Mouse (Mus musculus) heart, postnatal 4 days (tissue): ENCODE results near the gene Srrm3. TPM values are rescaled to one million over a fixed set of nuclear protein-coding genes. Genes with fewer than 3 reads are reported as not detected.
A peak's percentile ranks its signal among the peaks of the same experiment; 100 is the strongest.

Experiments
- DNase-seq: peaks from one replicate; pipeline ENCODE4 v3.0.0; 2021
- total RNA-seq, 2 experiments: library from RNA; stranded (reverse); gene quantifications; 2 replicates each; pipeline ENCODE4 v1.2.3; 2021

Srrm3 gene
- total RNA-seq, 2 experiments from 2014 or later = 0.12 to 0.20 TPM

GRCm38 (mm10) chr5:135824517-135824916 is 17.8 kb downstream of the Srrm3 start:
- DNase-seq = no peak

- peak; percentile 12 for DNase-seq
Measured at GRCm38 (mm10) chr5:135826225-135826624, 19.5 kb downstream of the Srrm3 start.

GRCm38 (mm10) chr5:135829381-135829780 is 22.7 kb downstream of the Srrm3 start:
- DNase-seq = no peak

- no peak for DNase-seq
Measured at GRCm38 (mm10) chr5:135832729-135833128, 26.0 kb downstream of the Srrm3 start.

GRCm38 (mm10) chr5:135834769-135835491 is 28.2 kb downstream of the Srrm3 start:
- peak; percentile 66 for DNase-seq

- DNase-seq = no peak
Measured at GRCm38 (mm10) chr5:135835492-135835858, 28.8 kb downstream of the Srrm3 start.

- no peak for DNase-seq
Measured at GRCm38 (mm10) chr5:135835981-135836380, 29.3 kb downstream of the Srrm3 start.

GRCm38 (mm10) chr5:135841651-135842050 is 35.0 kb downstream of the Srrm3 start:
- no peak for DNase-seq

GRCm38 (mm10) chr5:135843418-135843817 is 36.7 kb downstream of the Srrm3 start:
- DNase-seq = peak; percentile 75

- DNase-seq = no peak
Measured at GRCm38 (mm10) chr5:135845676-135846320, 39.1 kb downstream of the Srrm3 start.

GRCm38 (mm10) chr5:135847460-135847859 is 40.8 kb downstream of the Srrm3 start:
- DNase-seq = no peak

- no peak for DNase-seq
Measured at GRCm38 (mm10) chr5:135847881-135848280, 41.2 kb downstream of the Srrm3 start.

GRCm38 (mm10) chr5:135851024-135851423 is 44.3 kb downstream of the Srrm3 start:
- DNase-seq = no peak

GRCm38 (mm10) chr5:135851481-135851880 is 44.8 kb downstream of the Srrm3 start:
- DNase-seq = no peak

GRCm38 (mm10) chr5:135852421-135852820 is 45.7 kb downstream of the Srrm3 start:
- no peak for DNase-seq

GRCm38 (mm10) chr5:135853731-135854130 is 47.0 kb downstream of the Srrm3 start:
- DNase-seq = no peak

GRCm38 (mm10) chr5:135855156-135855555 is 48.5 kb downstream of the Srrm3 start:
- peak; percentile 86 for DNase-seq

GRCm38 (mm10) chr5:135866662-135867061 is 60.0 kb downstream of the Srrm3 start:
- DNase-seq = no peak

GRCm38 (mm10) chr5:135867637-135868593 is 61.2 kb downstream of the Srrm3 start:
- DNase-seq = peak; percentile 36

GRCm38 (mm10) chr5:135868653-135869052 is 62.0 kb downstream of the Srrm3 start:
- no peak for DNase-seq

- DNase-seq = no peak
Measured at GRCm38 (mm10) chr5:135869661-135870423, 63.2 kb downstream of the Srrm3 start.

GRCm38 (mm10) chr5:135870505-135870904 is 63.8 kb downstream of the Srrm3 start:
- DNase-seq = no peak
